Comparison of ENCODE assay signal across 14 mouse cellular contexts in genomic region chr5:98255176-98255575, GRCm38 (mm10). TPM values are rescaled to one million over a fixed set of nuclear protein-coding genes. Genes with fewer than 3 reads are reported as not detected.
DNase-seq lines count a peak whose midpoint lies in the region; ATAC-seq and TF ChIP-seq lines count a peak whose summit lies in the region.
"Had no signal": no experiment of that assay in that cellular context is flagged by ENCODE, and none has a peak within 500 bp of the region (broad histone marks: within the 10 kb centered on the region; RNA-seq: fewer than 3 reads in every experiment).

No protein-coding gene starts in this region.

- H3K9me3 ChIP-seq in forebrain, postnatal 0 days (ENCODE audit: low read length), result no peaks in the 10 kb centered on the region
- H3K9me3 ChIP-seq in forebrain, embryonic 11.5 days (ENCODE audit: control insufficient read depth, low read length), result no peaks in the 10 kb centered on the region
- no peaks in the 10 kb centered on the region for H3K9me3 ChIP-seq in limb, embryonic 11.5 days (ENCODE audit: control insufficient read depth, low read length)
- no peaks in the 10 kb centered on the region for H3K9me3 ChIP-seq in limb, embryonic 10.5 days (replicated peaks)
- H3K9me3 ChIP-seq in midbrain, embryonic 13.5 days, result no peaks in the 10 kb centered on the region
- H3K9me3 ChIP-seq: forebrain, embryonic 12.5 days; liver, embryonic 13.5 days had no signal

- H3K27me3 ChIP-seq in forebrain, postnatal 0 days (ENCODE audit: insufficient read depth, low read length), result peaks cover 24% of the 10 kb centered on the region
- H3K27me3 ChIP-seq in forebrain, embryonic 11.5 days (ENCODE audit: control insufficient read depth, insufficient read depth, low read length), result peaks cover 36% of the 10 kb centered on the region
- peaks cover 38% of the 10 kb centered on the region for H3K27me3 ChIP-seq in limb, embryonic 11.5 days (ENCODE audit: control insufficient read depth, insufficient read depth, low read length)
- H3K27me3 ChIP-seq in limb, embryonic 10.5 days (ENCODE audit: low read depth, poor library complexity, severe bottlenecking), result peaks cover 80% of the 10 kb centered on the region
- peaks cover 67% of the 10 kb centered on the region for H3K27me3 ChIP-seq in midbrain, embryonic 13.5 days

- intact Hi-C loops in left cerebral cortex, postnatal 14 days (cut with DNase I), result no loop called here

- WGBS in forebrain, postnatal 0 days, result 5% methylated on average over 12 of the region's 12 CpGs
- WGBS in forebrain, embryonic 11.5 days, result 3% methylated on average over 12 of the region's 12 CpGs
- WGBS in limb, embryonic 11.5 days, result 3% methylated on average over 12 of the region's 12 CpGs
- 2% methylated on average over 12 of the region's 12 CpGs for WGBS in limb, embryonic 10.5 days
- WGBS in midbrain, embryonic 13.5 days, result 4% methylated on average over 12 of the region's 12 CpGs

- no peak overlapping the region for H3K9ac ChIP-seq in forebrain, postnatal 0 days
- H3K9ac ChIP-seq in forebrain, embryonic 11.5 days (ENCODE audit: low read length), result no peak overlapping the region
- H3K9ac ChIP-seq in limb, embryonic 11.5 days (ENCODE audit: low read length), result no peak overlapping the region
- no peak overlapping the region for H3K9ac ChIP-seq in midbrain, embryonic 13.5 days (replicated peaks)
- H3K9ac ChIP-seq: liver, embryonic 13.5 days had no signal

- no peak overlapping the region for H3K4me3 ChIP-seq in forebrain, postnatal 0 days (ENCODE audit: low read depth, low read length)
- no peak overlapping the region for H3K4me3 ChIP-seq in forebrain, embryonic 11.5 days (ENCODE audit: low read depth, low read length)
- H3K4me3 ChIP-seq in limb, embryonic 11.5 days (ENCODE audit: low read depth, low read length), result no peak overlapping the region
- no peak overlapping the region for H3K4me3 ChIP-seq in limb, embryonic 10.5 days
- peak overlapping the region; percentile 15; the same call in 1 of the 2 replicates for H3K4me3 ChIP-seq in midbrain, embryonic 13.5 days (replicated peaks)

- no peak overlapping the region for H3K27ac ChIP-seq in forebrain, postnatal 0 days (ENCODE audit: low read depth, low read length)
- H3K27ac ChIP-seq in forebrain, embryonic 11.5 days (ENCODE audit: low read depth, low read length), result no peak overlapping the region
- no peak overlapping the region for H3K27ac ChIP-seq in limb, embryonic 11.5 days (replicated peaks; ENCODE audit: low read depth, low read length)
- H3K27ac ChIP-seq in limb, embryonic 10.5 days, result no peak overlapping the region
- no peak overlapping the region for H3K27ac ChIP-seq in midbrain, embryonic 13.5 days
- H3K27ac ChIP-seq: forebrain, embryonic 12.5 days; liver, embryonic 13.5 days had no signal

- no peaks in the 10 kb centered on the region for H3K4me1 ChIP-seq in forebrain, postnatal 0 days (ENCODE audit: insufficient read depth)
- peaks cover 7% of the 10 kb centered on the region; the same call in 1 of the 2 replicates for H3K4me1 ChIP-seq in forebrain, embryonic 11.5 days (replicated peaks; ENCODE audit: control insufficient read depth, insufficient read depth, low read length)
- peaks cover 6% of the 10 kb centered on the region; the same call in 1 of the 2 replicates for H3K4me1 ChIP-seq in limb, embryonic 11.5 days (ENCODE audit: control insufficient read depth, insufficient read depth, low read length)
- peaks cover 27% of the 10 kb centered on the region for H3K4me1 ChIP-seq in limb, embryonic 10.5 days
- H3K4me1 ChIP-seq in midbrain, embryonic 13.5 days (replicated peaks), result peaks cover 15% of the 10 kb centered on the region
- H3K4me1 ChIP-seq: liver, embryonic 13.5 days had no signal

- 0 out of 2 replicates have a peak overlapping the region, but pooled peaks have one; percentile 4 for H3K4me2 ChIP-seq in forebrain, postnatal 0 days (ENCODE audit: low read depth)
- H3K4me2 ChIP-seq in forebrain, embryonic 11.5 days (ENCODE audit: low read depth, low read length, severe bottlenecking), result no peak overlapping the region
- H3K4me2 ChIP-seq in limb, embryonic 11.5 days (ENCODE audit: low read depth, severe bottlenecking), result no peak overlapping the region
- H3K4me2 ChIP-seq in midbrain, embryonic 13.5 days (replicated peaks), result peak overlapping the region; percentile 10; the same call in 1 of the 2 replicates

- ATAC-seq in forebrain, postnatal 0 days, result no peak
- ATAC-seq in forebrain, embryonic 11.5 days (replicated peaks; ENCODE audit: low FRiP score), result no peak
- ATAC-seq in limb, embryonic 11.5 days (ENCODE audit: insufficient number of reproducible peaks, low FRiP score, low TSS enrichment, low read depth), result no peak
- ATAC-seq in midbrain, embryonic 13.5 days, result no peak

- H3K36me3 ChIP-seq in forebrain, postnatal 0 days (ENCODE audit: insufficient read depth), result no peaks in the 10 kb centered on the region
- no peaks in the 10 kb centered on the region for H3K36me3 ChIP-seq in forebrain, embryonic 11.5 days (ENCODE audit: control insufficient read depth, insufficient read depth, low read length)
- no peaks in the 10 kb centered on the region for H3K36me3 ChIP-seq in limb, embryonic 11.5 days (ENCODE audit: control insufficient read depth, insufficient read depth, low read length)
- H3K36me3 ChIP-seq in limb, embryonic 10.5 days, result no peaks in the 10 kb centered on the region
- no peaks in the 10 kb centered on the region for H3K36me3 ChIP-seq in midbrain, embryonic 13.5 days
- H3K36me3 ChIP-seq: forebrain, embryonic 12.5 days; liver, embryonic 13.5 days had no signal

- TF ChIP-seq CTCF in forebrain, postnatal 0 days (IDR thresholded peaks at IDR 0.05; ENCODE audit: low read depth), result no peak

- DNase-seq in forebrain, postnatal 0 days, result peak; percentile 34
- DNase-seq in forebrain, embryonic 11.5 days (ENCODE audit: low spot score), result no peak
- peak; percentile 39 for DNase-seq in limb, embryonic 11.5 days (ENCODE audit: low spot score)
- no peak for DNase-seq in limb, embryonic 10.5 days (ENCODE audit: low spot score)
- no peak for DNase-seq in kidney, adult 9 months
- no peak for DNase-seq in left cerebral cortex, postnatal 14 days (ENCODE audit: low spot score in 2 of 2)
- DNase-seq in T-cell, adult 2 months (ENCODE audit: low spot score), result no peak
- DNase-seq: liver, embryonic 13.5 days had no signal

RNA-seq across cellular contexts. Expression of gene Fgf5, which starts 1.2 kb away (rescaled TPM):
- total RNA-seq in forebrain, postnatal 0 days (2014; rRNA removed), result 0.48 and 2.4 TPM in 2 replicates
- polyA plus RNA-seq in forebrain, postnatal 0 days (2015; fragmentation: Nextera tagmentation; extraction: Ambion mirVana), result 0.39 and 0.94 TPM in 2 replicates
- 0.16 and 0.32 TPM in 2 replicates for polyA plus RNA-seq in forebrain, embryonic 11.5 days (2014; fragmentation: Nextera tagmentation; extraction: Ambion mirVana)
- polyA plus RNA-seq in limb, embryonic 11.5 days (2014; fragmentation: Nextera tagmentation; extraction: Ambion mirVana), result 1.1 and 1.2 TPM in 2 replicates
- polyA plus RNA-seq in limb, embryonic 10.5 days (2016; fragmentation: Nextera tagmentation; extraction: Ambion mirVana), result 1.4 and 1.8 TPM in 2 replicates
- polyA plus RNA-seq in midbrain, embryonic 13.5 days (2015; fragmentation: Nextera tagmentation; extraction: Ambion mirVana), result 0.99 and 1.3 TPM in 2 replicates
- 1 to 10 TPM; 2.0 TPM for total RNA-seq in left cerebral cortex, postnatal 14 days (2021)
- total RNA-seq: megakaryocyte, adult 5-6 weeks; MEL had no signal
- polyA plus RNA-seq: kidney, adult 2 months; small intestine, adult 2 months had no signal

Comparison
In these comparisons a context has a peak if more than half of its experiments do, and no peak if none do; other contexts are left out.
1. DNase-seq: peak in forebrain, postnatal 0 days (single experiment) and limb, embryonic 11.5 days (single experiment); none in forebrain, embryonic 11.5 days (single experiment), limb, embryonic 10.5 days (single experiment), kidney, adult 9 months (single experiment), left cerebral cortex, postnatal 14 days (0 of 2) and T-cell, adult 2 months (single experiment).
2. H3K4me2 ChIP-seq: peak in forebrain, postnatal 0 days (single experiment) and midbrain, embryonic 13.5 days (single experiment); none in forebrain, embryonic 11.5 days (single experiment) and limb, embryonic 11.5 days (single experiment).